Mouse (Mus musculus) midbrain, embryonic 14.5 days (tissue): Measurements from ENCODE around the gene Slc38a6. TPM values are rescaled to one million over a fixed set of nuclear protein-coding genes. Genes with fewer than 3 reads are reported as not detected.

Experiments used
- ATAC-seq: fragments of 200-750 bp; cut with Nextera tagmentation; 2 replicates; pipeline ENCODE4 v1.8.0; 2017; ENCODE audit warnings: moderate number of reproducible peaks, moderate library complexity; ENCODE audit not compliant: low FRiP score, low TSS enrichment
- DNase-seq: peaks from one replicate; pipeline ENCODE4 v3.0.0-alpha.2; 2015
- H3K27ac ChIP-seq: fragments of 300-500 bp; sonication (generic); replicated peaks from 2 replicates; pipeline ENCODE4 v1.5.1; 2014; ENCODE audit warnings: mild to moderate bottlenecking, low read depth, low read length, moderate library complexity
- H3K27me3 ChIP-seq: fragments of 300-500 bp; sonication (generic); 2 replicates; pipeline ENCODE4 v1.6.1; 2014; ENCODE audit warnings: low read length, control low read depth, mixed read lengths; ENCODE audit not compliant: control insufficient read depth, insufficient read depth
- H3K36me3 ChIP-seq: fragments of 300-500 bp; sonication (generic); 2 replicates; pipeline ENCODE4 v1.6.1; 2014; ENCODE audit warnings: low read length, control low read depth; ENCODE audit not compliant: control insufficient read depth, insufficient read depth
- H3K4me1 ChIP-seq: fragments of 300-500 bp; sonication (generic); 2 replicates; pipeline ENCODE4 v1.6.1; 2014; ENCODE audit warnings: mild to moderate bottlenecking, antibody characterized with exemption, low read length, control low read depth; ENCODE audit not compliant: control insufficient read depth, insufficient read depth
- H3K4me2 ChIP-seq: fragments of 300-500 bp; sonication (generic); 2 replicates; pipeline ENCODE4 v1.6.1; 2014; ENCODE audit warnings: mild to moderate bottlenecking, low read length, moderate library complexity
- H3K4me3 ChIP-seq: fragments of 300-500 bp; sonication (generic); replicated peaks from 2 replicates; pipeline ENCODE4 v1.5.1; 2014; ENCODE audit warnings: low read depth, low read length
- H3K9ac ChIP-seq: fragments of 300-500 bp; sonication (generic); replicated peaks from 2 replicates; pipeline ENCODE4 v1.6.1; 2014; ENCODE audit warnings: mild to moderate bottlenecking, low read length, moderate library complexity
- H3K9me3 ChIP-seq: fragments of 300-500 bp; sonication (generic); 2 replicates; pipeline ENCODE4 v1.6.1; 2016; ENCODE audit warnings: low read length, control low read depth, mixed read lengths; ENCODE audit not compliant: control insufficient read depth
- WGBS: fragments of 180-500 bp; shearing (Covaris S2); extraction: QIAGEN DNeasy Blood & Tissue Kit; methylation state at CpG from one replicate; pipeline ENCODE4 v1.1.7; 2014; 5-methylcytosine and 5-hydroxymethylcytosine counted together
- polyA plus RNA-seq: library from polyadenylated mRNA; unstranded; fragments of >200 nt; fragmentation: Nextera tagmentation; extraction: Ambion mirVana; gene quantifications from 2 replicates; pipeline ENCODE4 v1.2.1, GENCODE M21; 2014

The Slc38a6 gene
- polyA plus RNA-seq, 1 experiment from 2014 or later, result 14.3 TPM

GRCm38 (mm10) chr12:73382290-73383178, 96.0 kb downstream of the Slc38a6 start:
- DNase-seq (no peak), ATAC-seq (no peak)
- Histone ChIP-seq H3K4me3 (no peak overlapping the region), H3K9ac (no peak overlapping the region), H3K4me1 (0 out of 2 replicates have a peak, but pooled peaks cover 4% of the 10 kb centered on the region), H3K4me2 (no peak overlapping the region), H3K9me3 (no peaks in the 10 kb centered on the region), H3K27ac (no peak overlapping the region), H3K27me3 (no peaks in the 10 kb centered on the region), H3K36me3 (no peaks in the 10 kb centered on the region)
- 75% methylated on average over 12 of the region's 12 CpGs for WGBS

- Histone ChIP-seq H3K4me2 (no peak overlapping the region), H3K27ac (no peak overlapping the region), H3K36me3 (no peaks in the 10 kb centered on the region), H3K27me3 (no peaks in the 10 kb centered on the region), H3K9ac (no peak overlapping the region), H3K4me3 (no peak overlapping the region), H3K4me1 (0 out of 2 replicates have a peak, but pooled peaks cover 4% of the 10 kb centered on the region), H3K9me3 (no peaks in the 10 kb centered on the region)
- 63% methylated on average over 5 of the region's 5 CpGs for WGBS
- no peak for ATAC-seq
- DNase-seq, result no peak
These were observed 96.6 kb downstream of the Slc38a6 start for GRCm38 (mm10) chr12:73383179-73383510.

- Histone ChIP-seq H3K27me3 (no peaks in the 10 kb centered on the region), H3K4me1 (0 out of 2 replicates have a peak, but pooled peaks cover 4% of the 10 kb centered on the region), H3K4me2 (no peak overlapping the region), H3K9me3 (no peaks in the 10 kb centered on the region), H3K27ac (no peak overlapping the region), H3K4me3 (no peak overlapping the region), H3K9ac (no peak overlapping the region), H3K36me3 (no peaks in the 10 kb centered on the region)
- no peak for ATAC-seq
- no peak for DNase-seq
- 91% methylated on average over 3 of the region's 3 CpGs for WGBS
These were observed 97.3 kb downstream of the Slc38a6 start for GRCm38 (mm10) chr12:73383861-73384260.

- H3K4me1 ChIP-seq, result 0 out of 2 replicates have a peak, but pooled peaks cover 4% of the 10 kb centered on the region
- ATAC-seq (no peak), DNase-seq (no peak)
- H3K27me3 ChIP-seq, result no peaks in the 10 kb centered on the region
- no peaks in the 10 kb centered on the region for H3K36me3 ChIP-seq
- H3K9ac ChIP-seq, result no peak overlapping the region
- no peaks in the 10 kb centered on the region for H3K9me3 ChIP-seq
- H3K4me3 ChIP-seq, result no peak overlapping the region
- WGBS, result 69% methylated on average over 6 of the region's 6 CpGs
- H3K4me2 ChIP-seq, result no peak overlapping the region
- no peak overlapping the region for H3K27ac ChIP-seq
These were observed 98.2 kb downstream of the Slc38a6 start for GRCm38 (mm10) chr12:73384747-73385146.

- H3K4me2 ChIP-seq, result no peak overlapping the region
- H3K4me3 ChIP-seq, result no peak overlapping the region
- no peaks in the 10 kb centered on the region for H3K9me3 ChIP-seq
- ATAC-seq (no peak), DNase-seq (no peak)
- no peaks in the 10 kb centered on the region for H3K4me1 ChIP-seq
- H3K27ac ChIP-seq, result no peak overlapping the region
- H3K36me3 ChIP-seq, result no peaks in the 10 kb centered on the region
- WGBS, result 92% methylated on average over 1 of the region's 1 CpGs
- no peak overlapping the region for H3K9ac ChIP-seq
- H3K27me3 ChIP-seq, result no peaks in the 10 kb centered on the region
These were observed 105.9 kb downstream of the Slc38a6 start for GRCm38 (mm10) chr12:73392507-73392906.

- no peaks in the 10 kb centered on the region for H3K9me3 ChIP-seq
- no peak overlapping the region for H3K4me2 ChIP-seq
- H3K36me3 ChIP-seq, result no peaks in the 10 kb centered on the region
- no peak for ATAC-seq
- H3K4me3 ChIP-seq, result no peak overlapping the region
- no peak for DNase-seq
- no peaks in the 10 kb centered on the region for H3K27me3 ChIP-seq
- no peak overlapping the region for H3K9ac ChIP-seq
- no peaks in the 10 kb centered on the region for H3K4me1 ChIP-seq
- no peak overlapping the region for H3K27ac ChIP-seq
These were observed 106.4 kb downstream of the Slc38a6 start for GRCm38 (mm10) chr12:73393018-73393417.

- Histone ChIP-seq H3K4me1 (no peaks in the 10 kb centered on the region), H3K9me3 (no peaks in the 10 kb centered on the region), H3K4me2 (no peak overlapping the region), H3K36me3 (no peaks in the 10 kb centered on the region), H3K27ac (no peak overlapping the region), H3K9ac (no peak overlapping the region), H3K4me3 (no peak overlapping the region), H3K27me3 (no peaks in the 10 kb centered on the region)
- no peak for DNase-seq
- ATAC-seq, result no peak
- WGBS, result 42% methylated on average over 6 of the region's 6 CpGs
These were observed 107.3 kb downstream of the Slc38a6 start for GRCm38 (mm10) chr12:73393881-73394291.

- Histone ChIP-seq H3K27ac (no peak overlapping the region), H3K9me3 (no peaks in the 10 kb centered on the region), H3K27me3 (no peaks in the 10 kb centered on the region), H3K9ac (no peak overlapping the region), H3K36me3 (no peaks in the 10 kb centered on the region), H3K4me2 (no peak overlapping the region), H3K4me3 (no peak overlapping the region), H3K4me1 (no peaks in the 10 kb centered on the region)
- ATAC-seq, result no peak
- no peak for DNase-seq
- 91% methylated on average over 5 of the region's 5 CpGs for WGBS
These were observed 108.0 kb downstream of the Slc38a6 start for GRCm38 (mm10) chr12:73394571-73394970.

- no peak overlapping the region for H3K9ac ChIP-seq
- H3K27ac ChIP-seq, result no peak overlapping the region
- DNase-seq (no peak), ATAC-seq (no peak)
- H3K27me3 ChIP-seq, result no peaks in the 10 kb centered on the region
- H3K36me3 ChIP-seq, result no peaks in the 10 kb centered on the region
- H3K4me2 ChIP-seq, result no peak overlapping the region
- 55% methylated on average over 4 of the region's 4 CpGs for WGBS
- no peaks in the 10 kb centered on the region for H3K9me3 ChIP-seq
- no peak overlapping the region for H3K4me3 ChIP-seq
- no peaks in the 10 kb centered on the region for H3K4me1 ChIP-seq
These were observed 112.8 kb downstream of the Slc38a6 start for GRCm38 (mm10) chr12:73399426-73399825.
